Mouse (Mus musculus) forebrain, embryonic 14.5 days (tissue): ENCODE data around the gene Zcchc3. TPM values are rescaled to one million over a fixed set of nuclear protein-coding genes. Genes with fewer than 3 reads are reported as not detected.

Experiments
- ATAC-seq: fragments of 200-750 bp; cut with Nextera tagmentation; 2 replicates; pipeline ENCODE4 v1.8.0; 2017; ENCODE audit warnings: mild to moderate bottlenecking, moderate library complexity
- DNase-seq: peaks from one replicate; pipeline ENCODE4 v3.0.0-alpha.2; 2015; ENCODE audit warnings: low spot score
- H3K27ac ChIP-seq: fragments of 300-500 bp; sonication (generic); 2 replicates; pipeline ENCODE4 v1.5.1; 2014; ENCODE audit warnings: low read depth, mild to moderate bottlenecking, control low read depth, low read length, moderate library complexity
- H3K27me3 ChIP-seq: fragments of 300-500 bp; sonication (generic); replicated peaks from 2 replicates; pipeline ENCODE4 v1.6.1; 2014; ENCODE audit warnings: low read length, control low read depth, mixed read lengths; ENCODE audit not compliant: control insufficient read depth, insufficient read depth
- H3K36me3 ChIP-seq: fragments of 300-500 bp; sonication (generic); 2 replicates; pipeline ENCODE4 v1.6.1; 2014; ENCODE audit warnings: low read length, control low read depth; ENCODE audit not compliant: control insufficient read depth, insufficient read depth
- H3K4me1 ChIP-seq: fragments of 300-500 bp; sonication (generic); 2 replicates; pipeline ENCODE4 v1.6.1; 2014; ENCODE audit warnings: antibody characterized with exemption, low read length, control low read depth; ENCODE audit not compliant: control insufficient read depth, insufficient read depth
- H3K4me2 ChIP-seq: fragments of 300-500 bp; sonication (generic); 2 replicates; pipeline ENCODE4 v1.6.1; 2014; ENCODE audit warnings: mild to moderate bottlenecking, control low read depth, low read length
- H3K4me3 ChIP-seq: fragments of 300-500 bp; sonication (generic); 2 replicates; pipeline ENCODE4 v1.5.1; 2014; ENCODE audit warnings: low read depth, low read length, control low read depth
- H3K9ac ChIP-seq: fragments of 300-500 bp; sonication (generic); 2 replicates; pipeline ENCODE4 v1.6.1; 2014; ENCODE audit warnings: mild to moderate bottlenecking, low read length, control low read depth, moderate library complexity
- H3K9me3 ChIP-seq: fragments of 300-500 bp; sonication (generic); replicated peaks from 2 replicates; pipeline ENCODE4 v1.6.1; 2016; ENCODE audit warnings: low read length, control low read depth, mixed read lengths; ENCODE audit not compliant: control insufficient read depth
- WGBS: fragments of 180-500 bp; shearing (Covaris S2); extraction: QIAGEN DNeasy Blood & Tissue Kit; methylation state at CpG from one replicate; pipeline ENCODE4 v1.1.7; 2014; 5-methylcytosine and 5-hydroxymethylcytosine counted together
- polyA plus RNA-seq: library from polyadenylated mRNA; unstranded; fragments of >200 nt; fragmentation: Nextera tagmentation; extraction: Ambion mirVana; gene quantifications from 2 replicates; pipeline ENCODE4 v1.2.1, GENCODE M21; 2014

The Zcchc3 gene
- polyA plus RNA-seq, 1 experiment from 2014 or later, result 17.3 TPM

GRCm38 (mm10) chr2:152397680-152398435, 17.0 kb downstream of the Zcchc3 start, which contains the start of gene Sox12:
Gene Sox12 (minus strand): TSS chr2:152398063.
- Histone ChIP-seq H3K4me2 (peak within 1 kb of the TSS; percentile 56), H3K27me3 (no peaks in the 10 kb centered on the region), H3K4me3 (peak within 1 kb of the TSS; percentile 94), H3K36me3 (no peaks in the 10 kb centered on the region), H3K9ac (peak within 1 kb of the TSS; percentile 97), H3K9me3 (no peaks in the 10 kb centered on the region), H3K27ac (peak within 1 kb of the TSS; percentile 100), H3K4me1 (peaks cover 19% of the 10 kb centered on the region)
- ATAC-seq (peak; percentile 76), DNase-seq (peak; percentile 98)
- WGBS, result under 1% methylated on average over 71 of the region's 104 CpGs

GRCm38 (mm10) chr2:152397004-152397589, 17.7 kb downstream of the Zcchc3 start:
- H3K4me3 ChIP-seq, result peak overlapping the region; percentile 94
- H3K4me2 ChIP-seq, result peak overlapping the region; percentile 56
- peak; percentile 15 for ATAC-seq
- peaks cover 19% of the 10 kb centered on the region for H3K4me1 ChIP-seq
- peak overlapping the region; percentile 100 for H3K27ac ChIP-seq
- no peaks in the 10 kb centered on the region for H3K36me3 ChIP-seq
- WGBS, result under 1% methylated on average over 71 of the region's 77 CpGs
- peak; percentile 87 for DNase-seq
- H3K9me3 ChIP-seq, result no peaks in the 10 kb centered on the region
- peak overlapping the region; percentile 97 for H3K9ac ChIP-seq
- no peaks in the 10 kb centered on the region for H3K27me3 ChIP-seq

- peak; percentile 98 for DNase-seq
- Histone ChIP-seq H3K4me3 (peak overlapping the region; percentile 94), H3K27ac (peak overlapping the region; percentile 100), H3K9me3 (no peaks in the 10 kb centered on the region), H3K4me2 (peak overlapping the region; percentile 56), H3K9ac (peak overlapping the region; percentile 97), H3K27me3 (no peaks in the 10 kb centered on the region), H3K4me1 (peaks cover 19% of the 10 kb centered on the region), H3K36me3 (no peaks in the 10 kb centered on the region)
- ATAC-seq, result peak; percentile 58
- under 1% methylated on average over 45 of the region's 46 CpGs for WGBS
These were observed 18.5 kb downstream of the Zcchc3 start for GRCm38 (mm10) chr2:152396110-152397003.

GRCm38 (mm10) chr2:152395271-152395920, 19.4 kb downstream of the Zcchc3 start:
- Histone ChIP-seq H3K27ac (peak overlapping the region; percentile 100; the same call in 1 of the 2 replicates), H3K4me3 (peak overlapping the region; percentile 94), H3K27me3 (no peaks in the 10 kb centered on the region), H3K36me3 (no peaks in the 10 kb centered on the region), H3K9ac (peak overlapping the region; percentile 37), H3K4me1 (peaks cover 19% of the 10 kb centered on the region), H3K4me2 (peak overlapping the region; percentile 56), H3K9me3 (no peaks in the 10 kb centered on the region)
- ATAC-seq, result no peak
- DNase-seq, result no peak
- 13% methylated on average over 13 of the region's 13 CpGs for WGBS

GRCm38 (mm10) chr2:152393225-152394017, 21.4 kb downstream of the Zcchc3 start:
- Histone ChIP-seq H3K36me3 (no peaks in the 10 kb centered on the region), H3K27ac (no peak overlapping the region), H3K9ac (no peak overlapping the region), H3K4me3 (no peak overlapping the region), H3K4me1 (peaks cover 19% of the 10 kb centered on the region), H3K9me3 (no peaks in the 10 kb centered on the region), H3K27me3 (no peaks in the 10 kb centered on the region), H3K4me2 (peak overlapping the region; percentile 56)
- ATAC-seq (no peak), DNase-seq (no peak)
- 51% methylated on average over 9 of the region's 9 CpGs for WGBS

- no peak overlapping the region for H3K27ac ChIP-seq
- H3K27me3 ChIP-seq, result no peaks in the 10 kb centered on the region
- H3K4me3 ChIP-seq, result no peak overlapping the region
- H3K9me3 ChIP-seq, result no peaks in the 10 kb centered on the region
- no peak overlapping the region for H3K4me2 ChIP-seq
- 10% methylated on average over 3 of the region's 3 CpGs for WGBS
- no peak overlapping the region for H3K9ac ChIP-seq
- no peak for ATAC-seq
- DNase-seq, result peak; percentile 88
- no peaks in the 10 kb centered on the region for H3K36me3 ChIP-seq
- H3K4me1 ChIP-seq, result peaks cover 19% of the 10 kb centered on the region
These were observed 22.0 kb downstream of the Zcchc3 start for GRCm38 (mm10) chr2:152392786-152393185.

GRCm38 (mm10) chr2:152384191-152384590, 30.6 kb downstream of the Zcchc3 start:
- no peak overlapping the region for H3K4me2 ChIP-seq
- no peak overlapping the region for H3K9ac ChIP-seq
- H3K4me1 ChIP-seq, result no peaks in the 10 kb centered on the region
- no peak overlapping the region for H3K27ac ChIP-seq
- H3K4me3 ChIP-seq, result no peak overlapping the region
- 84% methylated on average over 4 of the region's 4 CpGs for WGBS
- ATAC-seq (no peak), DNase-seq (no peak)
- H3K27me3 ChIP-seq, result no peaks in the 10 kb centered on the region
- no peaks in the 10 kb centered on the region for H3K9me3 ChIP-seq
- no peaks in the 10 kb centered on the region for H3K36me3 ChIP-seq

- Histone ChIP-seq H3K27me3 (no peaks in the 10 kb centered on the region), H3K4me1 (peaks cover 16% of the 10 kb centered on the region), H3K9ac (peak within 1 kb of the TSS; percentile 56), H3K4me3 (peak within 1 kb of the TSS; percentile 24), H3K36me3 (no peaks in the 10 kb centered on the region), H3K4me2 (peak within 1 kb of the TSS; percentile 48), H3K9me3 (no peaks in the 10 kb centered on the region), H3K27ac (peak within 1 kb of the TSS; percentile 89)
- WGBS, result 3% methylated on average over 16 of the region's 16 CpGs
- DNase-seq, result peak; percentile 69
- peak; percentile 65 for ATAC-seq
These were observed 38.5 kb downstream of the Zcchc3 start, which contains the start of gene Nrsn2 for GRCm38 (mm10) chr2:152376345-152376741. Gene Nrsn2 (minus strand): TSS chr2:152376638.
